Mouse (Mus musculus) lung, postnatal 4 days (tissue): ENCODE results near the gene Rabgap1l.

Source experiments
- DNase-seq, 2 experiments: peaks; one replicate each; pipeline ENCODE4 v3.0.0; 2021

Gene Rabgap1l

GRCm38 (mm10) chr1:160231013-160231412 is 562.0 kb downstream of the Rabgap1l start:
- no peak for DNase-seq

DNA sequence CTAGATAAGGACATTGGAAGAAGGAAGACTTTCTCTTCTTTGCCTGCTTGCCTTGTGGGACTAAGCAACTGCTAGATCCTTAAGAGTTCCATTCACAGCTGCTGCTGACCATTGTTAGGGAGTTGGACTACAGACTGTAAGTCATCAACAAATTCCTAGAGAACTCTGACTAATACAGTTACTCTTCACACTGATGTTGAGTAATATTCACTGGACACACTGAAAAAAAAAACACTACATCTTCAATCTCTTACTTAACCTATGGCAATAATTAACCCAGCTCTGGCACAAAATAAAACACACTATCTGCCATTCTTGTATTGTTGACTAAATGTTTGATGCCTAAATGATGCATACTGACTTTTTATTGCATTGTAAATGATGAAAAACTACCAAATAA is 565.2 kb downstream of the Rabgap1l start:
- DNase-seq, result no peak

GRCm38 (mm10) chr1:160227196-160227595 is 565.8 kb downstream of the Rabgap1l start:
- no peak for DNase-seq

DNA sequence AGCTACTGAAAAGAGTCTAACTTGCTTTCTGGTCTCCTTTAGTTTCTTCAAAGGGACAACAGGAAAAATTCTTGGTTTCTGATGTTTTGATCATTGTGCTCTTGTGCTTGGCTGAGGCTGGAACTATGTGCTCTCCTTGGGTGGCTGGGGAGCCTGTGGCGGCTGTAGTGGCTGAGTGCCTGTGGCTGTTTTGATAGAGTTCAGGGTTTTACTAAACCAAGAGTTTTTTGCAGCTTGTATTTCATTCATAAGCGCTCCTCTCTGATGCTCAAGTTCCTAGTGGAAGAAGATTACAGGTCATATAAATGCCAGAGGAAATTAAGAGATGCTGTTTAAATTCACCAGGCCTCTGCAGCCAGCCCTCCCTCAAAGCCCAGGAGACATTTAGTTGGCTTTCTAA is 568.9 kb downstream of the Rabgap1l start:
- no peak for DNase-seq

- DNase-seq, result no peak
These were observed 575.1 kb downstream of the Rabgap1l start for GRCm38 (mm10) chr1:160217898-160218297.

DNA sequence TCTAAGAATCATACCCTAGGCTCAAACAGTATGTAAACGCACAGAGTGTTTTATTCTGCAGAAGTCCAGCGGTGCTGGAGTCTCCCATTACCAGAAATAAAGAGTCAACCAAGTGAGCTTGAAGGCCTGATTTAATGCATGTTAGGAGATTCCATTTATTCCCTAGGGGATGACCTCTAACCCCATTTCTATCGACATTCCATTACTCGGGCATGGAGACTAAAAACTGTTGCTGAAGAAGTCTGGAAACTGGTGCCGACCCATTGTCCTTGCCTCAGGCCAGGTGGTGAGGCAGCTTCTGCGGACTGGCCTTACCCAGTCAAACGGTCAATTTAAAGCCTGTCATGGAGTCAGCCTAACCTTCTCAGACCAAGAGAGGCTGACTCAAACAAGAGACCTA is 578.8 kb downstream of the Rabgap1l start:
- DNase-seq, result no peak

DNA sequence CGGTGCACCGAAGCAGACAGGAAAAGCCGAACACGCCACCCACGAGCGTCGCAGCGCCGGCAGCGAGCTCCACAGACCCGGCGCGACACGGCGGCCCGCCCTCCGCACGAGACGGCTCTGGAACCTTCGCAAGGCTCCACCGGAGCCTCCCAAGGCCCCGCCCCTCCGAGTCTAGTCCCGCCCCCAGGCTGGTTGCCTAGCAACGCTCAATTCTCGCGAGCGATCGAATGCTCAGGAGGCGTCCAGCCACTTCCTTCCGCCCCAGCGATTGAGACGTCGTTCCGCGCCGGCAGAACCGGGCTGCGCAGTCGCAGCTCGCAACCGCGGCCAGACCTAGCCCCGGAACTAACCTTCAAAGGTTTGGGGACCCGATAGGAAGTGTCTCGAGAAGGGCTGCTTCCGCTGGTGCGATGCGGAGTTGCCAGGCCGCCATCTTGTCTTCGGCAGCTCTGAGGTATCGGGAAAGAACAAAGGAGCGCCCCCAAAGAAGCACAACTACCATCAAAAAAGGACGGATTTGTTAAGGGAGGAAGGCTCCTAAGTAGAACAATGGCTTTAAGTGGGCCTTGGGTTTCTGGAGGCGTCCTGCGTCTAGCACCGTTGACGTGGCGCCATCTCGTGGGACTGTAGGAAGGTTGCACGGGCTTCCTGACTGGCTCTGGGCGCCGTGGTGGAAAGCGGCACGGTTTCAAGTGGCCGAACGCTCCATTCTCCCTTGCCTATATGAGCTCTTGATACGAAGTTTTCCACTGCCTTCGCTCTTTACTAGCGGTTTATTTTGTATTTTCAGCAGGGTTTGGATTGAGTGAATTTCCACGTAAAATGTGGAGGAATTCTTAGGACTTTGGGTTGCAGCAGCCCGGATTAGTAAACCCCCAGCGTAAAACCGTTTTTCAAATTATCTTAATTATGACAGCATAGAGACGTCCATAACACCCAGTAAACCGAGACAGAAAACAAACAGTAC is 580.0 kb downstream of the Rabgap1l start, which contains the start of gene Cacybp:
Gene Cacybp, minus strand, starts transcription at position 173 of the 967 bp plus-strand sequence.
- peak; percentile 100 for DNase-seq

- DNase-seq, result no peak
These were observed 580.8 kb downstream of the Rabgap1l start for GRCm38 (mm10) chr1:160212123-160212691.

- no peak for DNase-seq
These were observed 581.4 kb downstream of the Rabgap1l start for GRCm38 (mm10) chr1:160211597-160212122.

DNA sequence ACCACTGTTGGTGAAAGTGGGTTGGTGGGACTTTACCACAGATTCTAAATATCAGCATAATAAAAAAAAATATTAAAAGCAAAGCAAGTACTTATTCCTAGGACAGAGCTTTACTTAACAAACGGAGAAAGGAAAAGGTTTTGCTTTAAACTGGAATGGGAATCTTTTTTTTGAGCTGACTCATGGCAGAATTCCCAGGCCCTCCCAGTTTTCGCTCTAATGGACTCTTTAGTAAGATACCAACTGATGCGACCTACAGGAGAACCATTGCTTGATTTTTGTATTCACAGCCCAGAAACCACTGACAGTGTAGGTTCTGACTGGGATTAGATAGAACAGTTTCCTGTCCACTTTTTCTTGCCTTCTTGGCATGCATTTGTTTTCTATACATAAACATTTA is 582.4 kb downstream of the Rabgap1l start:
- DNase-seq, result no peak

DNA sequence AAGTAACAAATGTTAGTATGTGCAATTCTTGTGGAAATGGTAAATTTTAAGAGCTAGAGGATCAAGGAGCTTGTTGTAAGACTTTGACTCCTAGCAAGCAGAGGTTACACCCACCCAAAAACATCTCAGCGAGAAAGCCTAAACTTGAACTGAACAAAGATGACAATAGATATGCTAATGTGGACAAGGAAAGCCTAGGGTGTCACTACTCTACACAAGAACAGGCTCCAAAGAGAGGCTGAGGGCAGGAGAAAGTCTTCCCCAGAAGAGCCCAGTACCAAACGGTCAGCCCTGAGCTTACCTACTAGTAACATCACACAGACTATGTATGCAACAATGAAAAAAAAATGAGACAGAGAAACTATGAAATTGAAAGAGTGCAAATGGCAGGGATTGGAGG is 583.2 kb downstream of the Rabgap1l start:
- no peak for DNase-seq

DNA sequence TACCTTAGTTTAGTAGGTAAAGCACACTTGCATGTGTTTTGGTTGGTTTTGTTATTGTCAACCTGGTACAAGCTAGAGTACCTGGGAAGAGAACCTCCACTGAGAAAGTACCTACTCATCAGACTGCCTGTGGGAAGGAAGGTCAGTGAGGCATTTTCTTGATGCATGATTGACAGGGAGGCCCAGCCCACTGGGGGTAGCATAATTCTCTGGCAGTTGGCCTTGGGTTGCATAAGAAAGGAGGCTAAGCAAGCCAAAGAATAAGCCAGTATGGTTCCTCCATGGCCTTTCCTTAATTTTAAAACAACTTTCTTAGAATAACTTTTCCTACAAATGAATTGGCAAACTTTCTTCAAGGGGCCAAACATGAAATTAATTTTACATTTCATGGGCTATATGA is 587.5 kb downstream of the Rabgap1l start:
- DNase-seq, result no peak

DNA sequence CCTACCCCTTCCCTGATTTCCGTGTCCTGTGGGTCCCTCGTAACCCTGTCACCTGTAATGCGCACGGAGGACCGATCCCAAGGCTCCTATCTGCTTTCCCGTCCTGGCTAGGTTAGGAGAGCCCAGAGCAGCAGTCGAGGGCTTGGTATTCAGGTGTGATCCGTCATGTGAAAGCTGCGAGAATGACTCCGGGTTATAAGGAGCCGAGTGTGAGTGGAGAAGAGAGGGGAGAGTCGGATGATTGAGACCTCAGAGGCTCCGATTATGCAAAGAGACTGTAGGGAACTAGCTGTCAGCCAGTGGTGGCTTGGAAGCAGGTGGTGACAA is 597.7 kb downstream of the Rabgap1l start:
- no peak for DNase-seq

- peak; percentile 98 to 99 for DNase-seq
These were observed 598.3 kb downstream of the Rabgap1l start, which contains the start of gene Mrps14 for GRCm38 (mm10) chr1:160194529-160195336. Mrps14 (plus strand) TSS chr1:160195215.

DNA sequence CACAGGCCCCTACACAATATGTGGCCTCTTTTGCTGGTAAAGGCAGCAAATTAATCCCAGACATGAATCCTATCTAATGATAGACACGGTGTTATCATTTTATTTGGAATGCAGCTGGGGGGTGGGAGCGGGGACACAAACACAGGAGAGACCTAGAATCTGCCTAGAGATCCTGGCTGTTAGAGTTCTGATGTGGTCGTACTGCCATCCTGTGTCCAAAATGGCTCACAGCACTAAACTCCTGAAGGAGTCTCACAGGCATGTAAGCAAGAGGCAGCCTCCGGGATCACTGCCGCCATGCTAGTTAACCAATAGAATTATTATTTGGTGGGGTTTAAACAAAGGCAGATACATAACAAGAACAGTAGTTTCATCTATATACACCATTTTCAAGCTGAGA is 608.5 kb downstream of the Rabgap1l start:
- DNase-seq, result peak in 1 of 2 experiments; percentile 40

GRCm38 (mm10) chr1:160181216-160181615 is 611.8 kb downstream of the Rabgap1l start:
- DNase-seq, result no peak

DNA sequence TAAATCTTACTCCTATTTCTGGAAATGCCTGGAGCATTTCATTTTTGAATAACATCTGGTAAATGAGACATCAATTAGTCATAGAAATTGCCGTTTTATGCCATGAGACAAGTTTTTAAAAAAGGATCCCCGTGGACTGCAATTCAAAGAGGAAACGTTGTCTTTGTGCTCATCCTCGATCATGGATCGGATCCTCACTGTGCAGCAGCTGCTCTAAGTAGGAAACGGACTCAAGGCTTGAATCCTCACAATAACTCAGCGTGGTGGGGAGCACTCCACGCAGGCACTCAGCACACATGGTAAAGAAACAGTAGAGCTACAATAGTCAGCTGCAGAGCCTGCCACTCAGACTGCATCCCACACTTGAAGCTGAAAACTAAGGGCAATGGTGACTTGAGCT is 616.1 kb downstream of the Rabgap1l start:
- DNase-seq, result no peak
